Mouse (Mus musculus): ENCODE measurements around the gene Fastk.
A peak's percentile ranks its signal among the peaks of the same experiment; 100 is the strongest.

Gene Fastk

DNA sequence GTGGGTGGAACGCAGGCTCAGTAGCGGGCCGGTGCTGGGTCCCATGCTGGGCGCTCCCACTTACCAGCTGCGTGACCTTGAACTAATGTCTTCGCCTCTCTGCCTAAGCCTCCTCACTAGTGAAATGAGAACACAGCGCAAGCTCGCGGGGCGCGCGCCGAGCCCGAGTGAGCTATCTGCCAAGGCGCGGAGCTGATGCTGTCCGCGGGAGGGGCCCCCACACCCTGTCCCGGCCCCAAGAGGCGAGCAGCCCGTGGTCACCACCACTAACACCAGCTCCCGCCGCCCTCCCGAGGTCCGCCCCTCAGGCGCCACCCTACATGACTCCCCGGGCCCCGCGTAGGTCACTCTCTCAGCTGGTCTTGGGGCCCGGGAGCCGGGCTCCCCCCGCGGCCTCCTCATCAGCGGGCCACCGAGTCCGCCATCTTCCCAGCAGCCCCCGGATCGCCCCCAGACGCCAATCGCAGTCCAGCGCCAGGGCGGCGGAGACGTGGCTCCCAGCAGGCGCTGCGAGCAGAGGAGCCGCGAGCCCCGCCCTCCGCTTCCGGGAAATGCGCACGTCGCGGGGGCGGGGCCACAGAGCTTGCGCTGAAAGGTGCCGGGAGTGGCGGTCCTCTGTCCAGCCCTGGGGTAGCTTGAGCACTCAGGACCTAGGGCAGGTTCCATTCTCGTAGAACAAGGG lies at the start of gene Fastk:
Gene Fastk, minus strand, starts transcription at position 542 of the 682 bp plus-strand sequence.
- DNase-seq (ENCODE audit: extremely low read depth, insufficient read length, low spot score) = peak; percentile 90

DNA sequence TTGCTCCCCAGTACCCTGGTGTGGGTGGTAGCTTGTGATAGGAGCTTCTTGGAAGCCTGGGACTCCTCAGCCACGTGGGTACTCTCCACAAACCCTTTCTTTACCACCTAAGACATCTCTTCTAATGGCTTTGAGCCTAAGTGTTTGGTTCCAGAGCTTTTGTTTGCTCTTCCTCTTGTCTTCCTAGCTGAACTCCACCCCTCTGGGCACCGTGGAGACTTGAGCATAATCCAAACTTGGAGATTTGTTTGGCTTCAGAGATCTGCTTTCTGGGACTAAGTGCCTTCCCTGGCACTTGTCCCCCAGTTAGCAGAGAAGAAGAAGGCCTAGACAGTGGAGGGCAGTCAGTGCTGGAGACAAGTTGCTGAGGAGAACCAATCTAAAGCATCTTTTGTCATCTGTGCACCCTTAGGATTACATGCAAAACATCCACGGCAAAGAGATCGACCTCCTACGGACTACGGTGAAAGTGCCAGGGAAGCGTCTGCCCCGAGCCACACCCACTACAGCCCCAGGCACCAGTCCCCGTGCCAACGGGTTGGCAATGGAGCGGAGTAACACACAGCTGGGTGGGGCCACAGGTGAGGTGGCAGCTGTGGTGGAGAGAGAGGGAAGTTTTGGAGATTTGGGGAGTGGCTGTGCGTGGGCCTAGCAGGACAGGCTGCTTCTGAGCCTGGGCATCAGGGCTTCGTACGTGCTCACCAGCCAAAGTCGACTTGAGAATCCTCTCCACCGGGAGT lies 47.6 kb upstream of the Fastk start:
- DNase-seq (ENCODE audit: extremely low read depth, insufficient read length, low spot score) = no peak

- DNase-seq (ENCODE audit: extremely low read depth, insufficient read length, low spot score) = no peak
These were observed 45.4 kb upstream of the Fastk start for GRCm38 (mm10) chr5:24490413-24490920.

DNA sequence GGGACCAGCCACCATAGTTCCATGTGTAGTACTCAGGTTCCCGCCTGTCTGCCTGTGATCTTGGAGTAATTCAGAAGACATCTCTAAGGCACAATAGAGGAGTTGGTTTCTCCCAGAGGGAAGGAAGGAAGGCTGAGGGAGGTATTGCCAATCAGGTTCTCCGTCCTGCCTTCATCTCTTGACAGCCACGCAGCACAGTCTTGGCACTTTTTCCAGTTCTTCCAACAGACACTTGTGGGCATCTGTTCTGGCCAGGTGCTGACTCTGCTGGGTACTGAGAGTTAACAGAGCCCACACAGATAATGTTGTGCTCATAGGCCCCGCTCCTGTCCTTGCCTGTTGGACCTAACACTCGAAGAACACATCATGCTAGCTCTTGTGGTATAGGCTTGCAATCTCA lies 41.7 kb upstream of the Fastk start:
- no peak for DNase-seq (ENCODE audit: extremely low read depth, insufficient read length, low spot score)

- peak; percentile 54 for DNase-seq (ENCODE audit: extremely low read depth, insufficient read length, low spot score)
These were observed 41.0 kb upstream of the Fastk start for GRCm38 (mm10) chr5:24486097-24486496.

- DNase-seq (ENCODE audit: extremely low read depth, insufficient read length, low spot score) = no peak
These were observed 39.9 kb upstream of the Fastk start for GRCm38 (mm10) chr5:24484963-24485362.

- DNase-seq (ENCODE audit: extremely low read depth, insufficient read length, low spot score) = no peak
These were observed 38.2 kb upstream of the Fastk start for GRCm38 (mm10) chr5:24483326-24483725.

GRCm38 (mm10) chr5:24482247-24483079 lies 37.4 kb upstream of the Fastk start:
- DNase-seq (ENCODE audit: extremely low read depth, insufficient read length, low spot score) = no peak

DNA sequence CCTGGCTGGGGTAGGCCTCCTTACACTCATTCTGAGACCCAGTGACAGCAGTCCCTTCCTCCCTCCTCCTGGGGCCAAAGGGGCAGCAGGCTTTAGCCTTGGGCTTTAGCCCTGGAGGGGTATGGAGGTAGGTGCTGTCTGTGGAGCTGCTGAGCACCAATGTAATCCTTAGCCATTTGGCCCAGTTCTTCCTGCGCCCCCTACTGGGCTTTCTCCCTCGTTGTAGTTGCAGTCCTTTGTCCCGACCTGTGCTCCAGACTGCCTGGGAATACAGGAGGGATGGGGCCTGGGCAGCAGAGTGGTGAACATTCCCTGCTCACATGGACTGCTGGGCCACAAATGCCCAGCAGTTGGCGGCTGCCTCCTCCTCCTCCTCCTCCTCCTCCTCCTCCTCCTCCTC lies 36.6 kb upstream of the Fastk start:
- no peak for DNase-seq (ENCODE audit: extremely low read depth, insufficient read length, low spot score)

- no peak for DNase-seq (ENCODE audit: extremely low read depth, insufficient read length, low spot score)
These were observed 32.8 kb upstream of the Fastk start for GRCm38 (mm10) chr5:24477909-24478308.

DNA sequence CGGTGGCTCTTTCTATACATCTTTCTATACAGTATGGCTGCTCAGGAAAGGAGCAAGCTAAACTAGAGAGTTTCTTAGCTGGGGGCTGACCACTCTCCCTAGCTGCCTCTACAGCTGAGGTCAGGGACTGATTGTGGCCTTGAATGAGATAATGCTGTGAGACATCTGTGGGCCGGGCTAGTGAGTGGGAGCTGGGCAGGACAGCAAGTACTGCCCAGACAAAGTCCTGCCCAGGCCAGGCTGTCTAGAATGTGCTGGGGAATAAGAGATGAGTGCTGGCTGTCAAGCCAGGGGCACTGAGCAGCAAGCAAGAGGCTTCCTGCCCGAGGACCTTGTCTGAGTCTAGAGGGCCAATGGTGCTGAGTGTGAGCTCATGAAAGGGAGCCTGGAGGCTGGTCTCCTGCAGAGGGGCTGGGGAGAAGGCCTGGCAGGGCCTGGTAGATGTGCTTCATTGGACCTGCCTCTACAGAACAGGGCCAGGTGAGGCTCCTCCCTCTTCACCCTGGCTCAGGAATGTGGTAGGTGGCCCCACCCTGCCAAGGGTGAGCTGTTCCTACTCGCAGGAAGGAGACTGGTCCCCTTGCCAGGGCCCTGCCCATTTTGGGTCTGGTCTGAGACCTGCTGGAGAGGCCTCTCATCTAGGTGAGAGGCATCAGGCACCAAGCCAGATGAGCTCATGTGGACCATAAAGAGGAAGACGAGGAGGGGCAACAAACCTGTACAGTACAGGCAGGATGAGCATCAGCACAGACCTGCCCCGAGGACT lies 30.6 kb upstream of the Fastk start:
- DNase-seq (ENCODE audit: extremely low read depth, insufficient read length, low spot score) = no peak

- no peak for DNase-seq (ENCODE audit: extremely low read depth, insufficient read length, low spot score)
These were observed 29.7 kb upstream of the Fastk start for GRCm38 (mm10) chr5:24474723-24475261.

GRCm38 (mm10) chr5:24474025-24474722 lies 29.1 kb upstream of the Fastk start:
- DNase-seq (ENCODE audit: extremely low read depth, insufficient read length, low spot score) = no peak

DNA sequence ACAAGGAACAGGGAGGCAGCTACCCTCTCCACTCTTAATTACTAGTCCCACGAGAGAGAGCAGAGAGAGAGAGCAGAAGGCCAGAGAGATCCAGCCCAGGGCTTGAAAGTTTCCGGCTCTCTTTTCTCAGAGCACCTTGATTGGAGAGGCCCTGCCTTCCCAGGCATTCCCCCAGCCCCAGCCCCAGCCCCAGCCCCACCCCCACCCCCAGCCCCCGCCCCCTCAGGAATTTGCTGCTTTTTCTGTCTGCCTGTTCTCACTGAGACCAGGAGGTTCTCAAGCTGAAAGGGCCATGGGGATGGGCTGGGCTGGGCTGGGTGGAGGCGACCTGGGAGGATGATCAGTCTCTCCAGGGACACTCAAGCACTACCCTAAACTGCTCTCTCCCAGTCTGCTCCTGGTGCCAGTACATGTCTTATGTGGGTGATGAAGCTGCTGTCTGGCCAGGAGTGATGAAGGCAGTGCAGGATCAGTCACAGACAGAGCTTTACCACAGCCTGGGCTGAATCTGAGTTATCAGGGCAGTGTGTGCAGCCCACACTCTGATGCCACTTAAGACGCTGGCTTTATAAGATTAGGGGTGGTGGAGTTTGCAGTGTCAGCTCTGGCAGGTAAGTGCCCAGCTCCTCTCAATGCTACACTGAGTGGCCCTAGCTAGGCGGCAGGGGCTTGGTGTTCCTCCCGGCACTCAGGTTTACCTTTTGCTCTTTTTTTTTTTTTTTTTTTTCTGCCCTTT lies 28.0 kb upstream of the Fastk start:
- no peak for DNase-seq (ENCODE audit: extremely low read depth, insufficient read length, low spot score)

- no peak for DNase-seq (ENCODE audit: extremely low read depth, insufficient read length, low spot score)
These were observed 25.5 kb upstream of the Fastk start for GRCm38 (mm10) chr5:24470600-24470999.

DNA sequence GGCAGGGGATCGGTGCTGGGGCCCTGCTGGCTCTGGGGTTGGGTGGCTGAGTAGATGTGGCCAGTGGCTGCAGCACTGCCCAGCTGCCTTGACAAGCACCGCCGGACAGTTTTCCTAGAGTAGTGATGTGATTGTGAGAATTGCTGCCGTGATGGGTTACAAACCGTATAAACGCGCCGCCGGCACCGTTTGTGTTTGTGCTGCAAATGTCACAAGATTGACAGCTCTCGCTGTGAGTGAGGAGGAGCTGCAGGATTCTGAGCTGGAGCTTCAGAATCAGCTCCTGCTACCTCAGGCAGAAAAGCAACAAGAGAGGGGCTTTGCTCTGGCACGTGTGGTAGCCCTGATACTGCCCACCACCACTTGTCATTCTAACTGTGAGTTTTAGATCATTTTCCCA lies 21.7 kb upstream of the Fastk start:
- DNase-seq (ENCODE audit: extremely low read depth, insufficient read length, low spot score) = no peak

DNA sequence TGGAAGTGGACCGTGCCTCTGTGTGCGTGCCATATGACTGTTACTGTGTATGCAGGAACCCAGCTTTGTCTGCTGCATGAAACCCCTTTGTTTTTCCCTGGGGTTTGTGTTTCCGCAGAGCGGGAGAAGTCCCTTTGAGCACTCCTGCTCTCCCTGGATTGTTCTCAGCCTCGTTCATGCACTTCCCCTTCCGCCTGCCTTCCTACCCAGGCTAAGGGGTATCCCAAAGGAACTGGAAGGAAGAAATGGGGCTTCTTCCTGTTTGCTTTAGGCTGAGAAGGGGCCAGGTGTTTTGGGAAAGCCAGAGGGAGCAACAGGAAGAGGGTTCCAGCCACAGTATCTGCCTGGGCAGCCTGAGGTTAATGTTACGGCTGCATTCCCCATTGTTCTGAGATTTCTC lies 10.5 kb upstream of the Fastk start:
- DNase-seq (ENCODE audit: extremely low read depth, insufficient read length, low spot score) = no peak

- peak; percentile 60 for DNase-seq (ENCODE audit: extremely low read depth, insufficient read length, low spot score)
These were observed 10.0 kb upstream of the Fastk start for GRCm38 (mm10) chr5:24455076-24455475.

DNA sequence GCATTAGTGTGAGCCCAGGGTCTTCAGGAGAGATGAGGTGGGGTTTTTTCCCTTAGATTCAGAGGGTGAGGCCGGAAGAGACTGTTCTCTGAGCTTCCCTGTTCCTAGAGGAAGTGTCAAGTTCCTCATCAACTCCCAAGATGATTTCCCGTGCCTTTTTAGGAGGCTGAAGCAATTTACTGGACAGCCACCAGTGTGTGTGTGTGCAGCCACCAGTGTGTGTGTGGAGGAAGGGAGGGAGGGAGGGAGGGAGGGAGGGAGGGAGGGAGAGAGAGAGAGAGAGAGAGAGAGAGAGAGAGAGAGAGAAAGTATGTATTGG lies 8.9 kb upstream of the Fastk start:
- DNase-seq (ENCODE audit: extremely low read depth, insufficient read length, low spot score) = no peak
